Mouse (Mus musculus) Patski (cell line): Measurements from ENCODE around the gene Tmem202. TPM values are rescaled to one million over a fixed set of nuclear protein-coding genes. Genes with fewer than 3 reads are reported as not detected.

Experiments used
- ATAC-seq: fragments of 100-300 bp; one replicate; pipeline ENCODE4 v1.8.0; 2021
- CTCF ChIA-PET: fragments of 350-600 bp; sonication (Branson Sonifier 250); formaldehyde crosslinking; loops from one replicate; lab custom pipeline; 2022; ENCODE audit warnings: inconsistent platforms; lab: Charles Lee
- POLR2A ChIA-PET: fragments of 350-600 bp; sonication (Branson Sonifier 250); formaldehyde crosslinking; loops from one replicate; lab custom pipeline; 2022; ENCODE audit warnings: antibody characterized with exemption, inconsistent platforms; lab: Charles Lee
- DNase-seq: peaks from one replicate; pipeline ENCODE4 v3.0.0-alpha.2; 2011; ENCODE audit warnings: low read depth, low spot score
- H3K27me3 ChIP-seq: fragments of 371-371 bp; one replicate; pipeline ENCODE4 v1.5.1; 2021
- CTCF ChIP-seq: fragments of 100-300 bp; IDR thresholded peaks from one replicate; pipeline ENCODE4 v1.5.1; 2021
- in situ Hi-C: fragments of 300-500 bp; cut with MboI; formaldehyde crosslinking; loops from 3 replicates; pipeline ENCODE4 v1.11.1; 2018; ENCODE audit warnings: low pct_unique_long_range_greater_than_20kb, mixed read lengths
- polyA plus RNA-seq: library from polyadenylated mRNA; unstranded; gene quantifications from one replicate; pipeline ENCODE4 v1.2.3, GENCODE M21; 2021

Gene Tmem202
- polyA plus RNA-seq, 1 experiment from 2014 or later, result 0.95 TPM

DNA sequence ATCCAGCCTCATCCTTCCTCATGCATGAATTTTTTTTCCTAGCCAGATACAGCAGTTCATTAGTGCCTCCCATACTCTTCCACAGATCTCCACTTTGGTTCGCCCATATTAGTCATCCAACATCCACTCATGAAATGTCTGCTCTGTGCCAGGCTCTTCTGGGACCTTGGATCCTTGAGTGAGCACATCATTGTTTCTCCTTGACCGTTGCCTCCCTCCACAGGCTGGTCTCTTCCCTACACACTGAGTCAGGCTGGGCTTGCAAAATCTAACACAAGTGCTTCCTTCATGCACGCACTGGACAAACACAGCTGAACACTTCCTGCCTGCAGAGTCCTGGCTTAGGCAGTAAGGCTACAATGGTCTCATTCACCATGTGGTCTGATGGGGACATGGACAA is 2.0 kb downstream of the Tmem202 start:
- in situ Hi-C loops, result no loop called here
- POLR2A ChIA-PET, result no interaction called here
- DNase-seq (no peak), ATAC-seq (no peak)
- CTCF ChIA-PET, result no interaction called here
- no peaks in the 10 kb centered on the region for H3K27me3 ChIP-seq
- peak; percentile 35 for TF ChIP-seq CTCF

DNA sequence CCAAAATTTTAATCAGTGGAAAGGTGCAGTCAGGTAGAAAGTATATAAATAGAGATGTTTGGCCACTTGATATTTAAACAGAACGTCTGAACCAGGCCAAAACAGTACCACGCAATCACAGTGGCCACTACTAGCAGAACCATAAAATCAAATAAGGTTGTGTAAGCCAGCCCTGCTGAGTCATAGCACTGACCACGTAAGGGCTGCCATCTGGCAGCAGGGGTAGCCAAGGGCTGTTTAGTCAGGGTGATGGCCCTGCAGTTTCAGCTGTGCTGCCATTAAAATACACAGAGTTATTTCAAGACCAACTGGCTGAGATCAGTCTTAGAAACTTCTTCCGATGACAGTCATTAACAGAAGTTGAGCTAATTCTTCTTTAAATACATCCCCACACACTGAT is 5.8 kb downstream of the Tmem202 start:
- ChIA-PET CTCF (interaction anchor here (1.0 kb wide), 1 partner anchor 10 kb away, joined by 3 read pairs; no protein-coding TSS in a partner anchor), POLR2A (no interaction called here)
- DNase-seq (peak; percentile 68), ATAC-seq (peak; percentile 60)
- in situ Hi-C loops, result no loop called here
- no peaks in the 10 kb centered on the region for H3K27me3 ChIP-seq
- TF ChIP-seq CTCF, result no peak

DNA sequence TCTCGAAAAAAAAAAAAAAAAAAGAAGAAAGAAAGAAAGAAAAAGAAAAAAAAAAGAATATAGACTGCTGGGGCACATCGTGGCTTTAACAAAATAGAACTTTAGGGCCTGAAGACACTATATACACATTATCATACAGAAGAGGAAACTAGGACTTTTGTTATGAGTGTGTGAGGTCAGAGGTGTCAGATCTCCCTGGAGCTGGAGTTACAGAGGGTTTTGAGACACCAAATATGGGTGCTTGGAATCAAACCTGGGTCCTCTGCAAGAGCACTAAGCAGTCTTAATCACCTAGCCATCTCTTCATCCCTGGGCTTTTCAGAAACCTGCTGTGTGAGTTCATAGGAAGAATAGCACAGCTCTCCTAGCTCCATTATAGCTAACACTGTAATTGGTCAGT is 6.2 kb downstream of the Tmem202 start:
- ChIA-PET POLR2A (no interaction called here), CTCF (no interaction called here)
- no peaks in the 10 kb centered on the region for H3K27me3 ChIP-seq
- TF ChIP-seq CTCF, result no peak
- in situ Hi-C loops, result no loop called here
- no peak for DNase-seq
- ATAC-seq, result no peak

DNA sequence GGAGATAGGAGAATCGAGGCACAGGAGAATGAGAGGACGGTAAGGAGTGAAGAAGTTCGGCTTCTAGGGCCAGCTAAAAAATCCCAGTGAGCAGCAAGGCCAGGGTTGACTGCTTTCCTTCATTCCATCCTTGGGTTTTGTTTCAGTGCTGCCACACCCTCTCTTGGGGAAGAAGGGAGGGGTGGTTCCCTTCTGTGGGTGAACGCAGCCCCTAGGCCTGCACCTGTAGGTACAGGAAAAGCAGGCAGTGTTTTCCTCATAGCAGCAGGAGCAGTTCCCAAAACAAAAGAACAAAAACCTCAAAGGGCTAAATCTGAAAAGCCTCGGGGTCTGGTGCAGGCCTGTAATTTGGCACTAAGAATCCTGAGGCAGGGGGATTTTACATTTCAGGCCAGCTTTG is 8.0 kb downstream of the Tmem202 start:
- ChIA-PET POLR2A (interaction anchor here (0.7 kb wide), 1 partner anchor 26 kb away, joined by 3 read pairs; no protein-coding TSS in a partner anchor), CTCF (no interaction called here)
- ATAC-seq, result no peak
- in situ Hi-C loops, result no loop called here
- no peaks in the 10 kb centered on the region for H3K27me3 ChIP-seq
- no peak for TF ChIP-seq CTCF
- no peak for DNase-seq

DNA sequence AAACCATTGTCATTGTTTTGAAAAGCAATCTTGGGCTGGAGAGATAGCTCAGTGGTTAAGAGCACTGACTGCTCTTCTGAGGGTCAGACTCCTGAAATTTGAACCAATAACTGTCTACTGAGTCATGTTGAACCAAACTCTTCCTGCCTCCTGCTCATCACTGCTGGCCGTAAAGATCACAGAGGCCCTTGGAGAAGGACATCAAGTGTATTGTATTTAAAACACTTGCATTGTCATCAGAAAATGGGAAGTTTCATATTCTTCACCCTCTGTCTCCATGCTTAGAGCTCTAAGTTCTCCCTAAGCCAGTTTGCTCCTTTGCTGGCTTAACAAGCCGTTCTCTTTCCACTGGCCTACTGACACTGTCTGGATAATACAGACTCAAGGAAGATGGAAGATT is 11.4 kb downstream of the Tmem202 start:
- POLR2A ChIA-PET, result no interaction called here

DNA sequence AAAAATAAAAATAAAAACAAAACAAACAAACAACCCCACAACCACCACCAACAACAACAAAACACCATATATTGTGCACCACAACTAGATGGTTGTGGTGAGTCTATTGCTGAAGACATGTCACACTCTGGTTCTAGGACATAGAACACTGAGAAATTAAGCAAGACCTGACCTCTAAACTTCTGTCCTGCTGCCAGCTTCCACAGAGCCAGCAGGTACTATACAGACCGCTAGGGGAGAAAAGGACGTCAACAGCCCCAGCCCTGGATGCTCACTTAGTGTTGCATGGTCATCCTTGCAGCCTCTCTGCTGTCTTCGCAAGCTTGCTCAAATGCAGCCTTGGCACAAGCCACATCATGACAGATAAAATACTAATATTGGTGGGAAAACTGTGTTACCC is 12.1 kb downstream of the Tmem202 start:
- ChIA-PET POLR2A (no interaction called here), CTCF (interaction anchor here (1.3 kb wide), 1 partner anchor 8 kb away, joined by 4 read pairs; no protein-coding TSS in a partner anchor)
- in situ Hi-C loops, result no loop called here
- ATAC-seq, result no peak
- H3K27me3 ChIP-seq, result no peaks in the 10 kb centered on the region
- no peak for TF ChIP-seq CTCF
- DNase-seq, result no peak

More for the DNA sequence above, 11.4 kb downstream of the Tmem202 start:
- no peak for TF ChIP-seq CTCF
- DNase-seq, result no peak
- CTCF ChIA-PET, result interaction anchor here (1.3 kb wide), 1 partner anchor 9 kb away, joined by 4 read pairs; no protein-coding TSS in a partner anchor
- ATAC-seq, result no peak
- in situ Hi-C loops, result no loop called here
- H3K27me3 ChIP-seq, result no peaks in the 10 kb centered on the region

DNA sequence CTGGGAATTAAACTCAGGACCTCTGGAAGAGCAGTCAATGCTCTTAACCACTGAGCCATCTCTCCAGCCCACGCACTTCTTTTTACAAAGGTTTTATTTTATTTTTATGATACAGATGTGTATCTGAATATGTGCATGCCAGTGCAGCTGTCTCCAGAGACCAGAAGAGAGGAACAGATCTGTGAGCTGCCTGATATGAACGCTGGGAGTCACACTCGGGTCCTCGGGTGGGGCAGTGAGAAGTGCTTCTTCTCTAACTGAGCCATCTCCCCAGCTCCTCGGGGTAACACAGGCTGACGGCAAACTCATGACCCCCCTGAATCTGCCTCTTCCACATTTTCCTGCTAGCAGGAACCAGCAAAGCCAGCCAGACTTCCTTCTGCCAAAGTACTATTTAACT is 12.9 kb downstream of the Tmem202 start:
- in situ Hi-C loops, result no loop called here
- ChIA-PET CTCF (no interaction called here), POLR2A (interaction anchor here (0.6 kb wide), 1 partner anchor 9 kb away, joined by 4 read pairs; no protein-coding TSS in a partner anchor)
- ATAC-seq, result no peak
- DNase-seq, result no peak
- no peak for TF ChIP-seq CTCF
- H3K27me3 ChIP-seq, result no peaks in the 10 kb centered on the region

DNA sequence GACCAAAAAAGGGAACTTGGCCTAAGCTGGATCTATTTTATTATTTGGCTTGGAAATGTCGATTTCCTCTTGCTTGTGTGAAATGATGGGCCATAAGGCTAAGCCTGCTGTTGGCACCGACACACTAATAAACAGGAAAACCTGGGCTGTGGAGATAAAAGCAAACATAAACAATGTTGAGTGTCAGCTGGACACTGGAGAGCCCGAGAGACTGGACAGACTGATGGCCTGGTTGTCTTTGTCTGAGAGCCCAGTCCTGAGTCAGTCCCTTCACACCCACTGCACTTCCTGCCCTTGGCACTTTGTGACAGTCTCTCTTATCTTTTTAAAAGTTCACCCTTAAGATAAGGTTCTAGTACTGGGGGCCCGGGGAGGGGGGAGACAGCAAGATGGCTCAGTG is 16.7 kb downstream of the Tmem202 start:
- no peak for TF ChIP-seq CTCF
- no peaks in the 10 kb centered on the region for H3K27me3 ChIP-seq
- ChIA-PET POLR2A (no interaction called here), CTCF (no interaction called here)
- ATAC-seq, result no peak
- in situ Hi-C loops, result no loop called here
- DNase-seq, result no peak

DNA sequence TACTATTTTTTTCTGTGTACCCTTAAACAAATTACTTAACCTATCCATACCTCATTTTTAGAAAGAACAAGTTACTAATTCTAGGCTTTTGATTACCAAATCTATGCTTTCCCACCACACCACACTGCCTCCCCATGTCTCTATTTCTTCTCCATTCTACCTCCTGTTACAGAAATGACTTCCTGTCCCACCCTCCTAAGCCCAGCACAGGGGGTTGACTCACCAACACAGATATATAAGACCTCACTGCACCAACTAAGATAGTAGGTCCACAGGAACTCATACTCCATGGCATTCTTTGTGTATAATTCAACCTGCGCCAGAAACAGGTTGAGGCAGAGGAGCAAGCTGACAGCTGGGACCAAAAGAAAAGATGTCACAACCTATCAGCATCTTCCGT is 20.3 kb downstream of the Tmem202 start:
- no peak for DNase-seq
- CTCF ChIA-PET, result interaction anchor here (0.7 to 1.3 kb wide), 2 partner anchors 9 kb away, joined by 4 read pairs; no protein-coding TSS in a partner anchor
- no peak for ATAC-seq
- in situ Hi-C loops, result no loop called here
- POLR2A ChIA-PET, result interaction anchor here (1.4 kb wide), 1 partner anchor 11 kb away, joined by 3 read pairs; no protein-coding TSS in a partner anchor
- H3K27me3 ChIP-seq, result no peaks in the 10 kb centered on the region
- TF ChIP-seq CTCF, result no peak

DNA sequence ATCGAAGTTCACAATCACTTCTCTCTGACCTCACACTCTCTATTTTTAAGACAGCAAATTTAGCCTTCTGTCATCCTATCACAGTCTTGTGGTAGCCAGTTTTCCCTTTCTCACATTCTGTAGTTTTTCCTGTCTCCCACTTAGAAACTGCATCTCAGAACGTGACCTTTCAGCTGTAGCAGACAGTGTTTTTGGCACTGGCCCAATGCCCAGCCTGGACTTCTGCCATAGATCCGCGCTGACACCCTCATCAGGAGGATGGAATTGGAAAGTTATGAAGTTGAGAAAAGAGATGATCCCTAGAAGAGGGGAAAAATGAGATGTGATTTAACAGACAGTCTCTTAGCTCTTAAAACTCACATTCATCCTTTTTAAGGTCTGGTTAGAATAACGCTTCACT is 20.7 kb downstream of the Tmem202 start:
- ChIA-PET CTCF (interaction anchor here (0.7 to 1.3 kb wide), 2 partner anchors 8 to 9 kb away, joined by 4 read pairs; no protein-coding TSS in a partner anchor), POLR2A (interaction anchor here (1.4 kb wide), 1 partner anchor 10 kb away, joined by 3 read pairs; no protein-coding TSS in a partner anchor)
- TF ChIP-seq CTCF, result no peak
- no peak for ATAC-seq
- no peak for DNase-seq
- in situ Hi-C loops, result no loop called here
- H3K27me3 ChIP-seq, result no peaks in the 10 kb centered on the region

DNA sequence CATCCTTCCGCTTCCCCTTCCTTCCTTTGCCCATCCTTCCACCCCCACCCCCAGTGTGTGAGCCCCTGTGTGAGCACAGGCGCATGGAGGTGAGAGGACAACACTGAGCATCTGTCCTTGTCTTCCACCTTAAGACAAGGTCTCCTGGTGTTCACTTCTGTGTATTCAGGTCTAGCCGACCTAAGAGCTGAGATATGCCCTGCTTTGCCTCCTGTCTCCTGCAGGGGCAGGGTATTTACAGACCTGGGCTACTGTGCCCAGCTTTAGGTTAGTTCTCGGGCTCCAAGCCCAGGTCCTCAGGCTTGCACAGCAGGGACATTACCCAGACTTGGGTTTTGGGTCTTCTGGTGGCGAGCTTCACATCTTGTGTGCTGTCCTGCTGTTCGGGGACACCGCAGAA is 22.5 kb downstream of the Tmem202 start:
- TF ChIP-seq CTCF, result no peak
- POLR2A ChIA-PET, result no interaction called here
- CTCF ChIA-PET, result no interaction called here
- in situ Hi-C loops, result no loop called here
- no peaks in the 10 kb centered on the region for H3K27me3 ChIP-seq
- ATAC-seq, result no peak
- no peak for DNase-seq

DNA sequence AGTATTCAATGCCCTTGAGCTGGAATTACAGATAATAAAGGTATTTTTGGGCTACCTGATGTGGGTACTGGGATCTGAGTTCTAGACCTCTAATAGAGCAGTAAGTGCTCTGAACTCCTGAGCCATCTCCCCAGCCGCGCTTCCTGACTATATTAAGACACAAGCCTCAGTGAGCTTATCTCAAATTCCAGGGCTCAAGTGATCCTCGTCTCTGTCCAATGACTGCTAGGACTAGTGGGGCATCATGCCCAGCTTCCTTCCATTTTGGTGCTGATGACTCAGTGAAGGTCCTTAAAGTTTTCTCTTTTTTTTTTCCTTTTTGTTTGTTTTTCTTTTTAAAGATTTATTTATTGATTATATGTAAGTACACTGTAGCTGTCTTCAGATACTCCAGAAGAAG is 24.6 kb downstream of the Tmem202 start:
- in situ Hi-C loops, result no loop called here
- no peak for DNase-seq

More for the DNA sequence above, 24.6 kb downstream of the Tmem202 start:
- H3K27me3 ChIP-seq, result no peaks in the 10 kb centered on the region
- no peak for TF ChIP-seq CTCF
- ChIA-PET CTCF (no interaction called here), POLR2A (no interaction called here)
- ATAC-seq, result no peak
